Mouse (Mus musculus): ENCODE measurements at regions not wholly inside any gene's neighbourhood (a gene's known extent, or its start where the extent isn't known, plus 50 kb on each side); places are given as distances from the start of the nearest gene placed in this dataset.

- no peak for DNase-seq (ENCODE audit: low spot score in 2 of 2)
These were observed 75.0 kb downstream of the Lbh start for GRCm38 (mm10) chr17:72993134-72993533.

GRCm38 (mm10) chr17:72993626-72994025 lies 75.5 kb downstream of the Lbh start:
- DNase-seq (ENCODE audit: low spot score in 2 of 2), result no peak

- no peak for DNase-seq (ENCODE audit: low spot score in 2 of 2)
These were observed 78.4 kb downstream of the Lbh start for GRCm38 (mm10) chr17:72996539-72996938.

- peak in 1 of 2 experiments; percentile 44 for DNase-seq (ENCODE audit: low spot score in 2 of 2)
These were observed 79.3 kb downstream of the Lbh start for GRCm38 (mm10) chr17:72997301-72997921.

GRCm38 (mm10) chr17:73005100-73005499 lies 87.0 kb downstream of the Lbh start:
- no peak for DNase-seq (ENCODE audit: low spot score in 2 of 2)

- DNase-seq (ENCODE audit: low spot score in 2 of 2), result no peak
These were observed 90.8 kb downstream of the Lbh start for GRCm38 (mm10) chr17:73008901-73009300.

- DNase-seq (ENCODE audit: low spot score in 2 of 2), result no peak
These were observed 91.9 kb downstream of the Lbh start for GRCm38 (mm10) chr17:73009962-73010361.

GRCm38 (mm10) chr17:73012356-73012755 lies 94.3 kb downstream of the Lbh start:
- DNase-seq (ENCODE audit: low spot score in 2 of 2), result no peak

- no peak for DNase-seq (ENCODE audit: low spot score in 2 of 2)
These were observed 94.8 kb upstream of the Lclat1 start for GRCm38 (mm10) chr17:73012954-73013353.

- peak in 1 of 2 experiments; percentile 46 for DNase-seq (ENCODE audit: low spot score in 2 of 2)
These were observed 93.5 kb upstream of the Lclat1 start for GRCm38 (mm10) chr17:73014090-73014853.

GRCm38 (mm10) chr17:73017173-73017572 lies 90.6 kb upstream of the Lclat1 start:
- DNase-seq (ENCODE audit: low spot score in 2 of 2), result no peak

GRCm38 (mm10) chr17:73022630-73023051 lies 85.1 kb upstream of the Lclat1 start:
- DNase-seq (ENCODE audit: low spot score in 2 of 2), result peak in 1 of 2 experiments; percentile 30

GRCm38 (mm10) chr17:73023362-73024107 lies 84.2 kb upstream of the Lclat1 start:
- DNase-seq (ENCODE audit: low spot score in 2 of 2), result no peak

GRCm38 (mm10) chr17:73027122-73027521 lies 80.7 kb upstream of the Lclat1 start:
- DNase-seq (ENCODE audit: low spot score in 2 of 2), result no peak

GRCm38 (mm10) chr17:73031796-73032195 lies 76.0 kb upstream of the Lclat1 start:
- DNase-seq (ENCODE audit: low spot score in 2 of 2), result no peak

- DNase-seq (ENCODE audit: low spot score in 2 of 2), result no peak
These were observed 75.5 kb upstream of the Lclat1 start for GRCm38 (mm10) chr17:73032326-73032725.

- no peak for DNase-seq (ENCODE audit: low spot score in 2 of 2)
These were observed 73.4 kb upstream of the Lclat1 start for GRCm38 (mm10) chr17:73034420-73034819.

GRCm38 (mm10) chr17:73034981-73035481 lies 72.8 kb upstream of the Lclat1 start:
- DNase-seq (ENCODE audit: low spot score in 2 of 2), result no peak

GRCm38 (mm10) chr17:73036845-73037244 lies 70.9 kb upstream of the Lclat1 start:
- no peak for DNase-seq (ENCODE audit: low spot score in 2 of 2)

- no peak for DNase-seq (ENCODE audit: low spot score in 2 of 2)
These were observed 69.2 kb upstream of the Lclat1 start for GRCm38 (mm10) chr17:73038586-73038985.

- peak; percentile 81 to 87 for DNase-seq (ENCODE audit: low spot score in 2 of 2)
These were observed 62.7 kb upstream of the Lclat1 start for GRCm38 (mm10) chr17:73044918-73045580.

GRCm38 (mm10) chr17:73046985-73047384 lies 60.8 kb upstream of the Lclat1 start:
- DNase-seq (ENCODE audit: low spot score in 2 of 2), result no peak

All from right cerebral cortex, postnatal 10 days (tissue).